Mouse (Mus musculus): ENCODE results near the gene Slc2a4. TPM values are rescaled to one million over a fixed set of nuclear protein-coding genes. Genes with fewer than 3 reads are reported as not detected.
"Not testable (repeated sequence)": the region's sequence is repeated elsewhere in the genome, so short reads cannot be mapped to it uniquely, and the experiment has no call there.

The Slc2a4 gene
- polyA plus RNA-seq, 1 experiment = 139 TPM

- DNase-seq (ENCODE audit: low read depth) = no peak
Observed at GRCm38 (mm10) chr11:69920266-69921031, 27.5 kb downstream of the Slc2a4 start.

GRCm38 (mm10) chr11:69919661-69920265, 28.2 kb downstream of the Slc2a4 start:
- DNase-seq (ENCODE audit: low read depth) = peak; percentile 69

GRCm38 (mm10) chr11:69919053-69919452, 28.9 kb downstream of the Slc2a4 start:
- no peak for DNase-seq (ENCODE audit: low read depth)

GRCm38 (mm10) chr11:69918118-69918517, 29.9 kb downstream of the Slc2a4 start:
- DNase-seq (ENCODE audit: low read depth) = no peak

GRCm38 (mm10) chr11:69917379-69917948, 30.5 kb downstream of the Slc2a4 start:
- no peak for DNase-seq (ENCODE audit: low read depth)

GRCm38 (mm10) chr11:69916652-69917378, 31.2 kb downstream of the Slc2a4 start:
- not testable (repeated sequence) for DNase-seq (ENCODE audit: low read depth)

GRCm38 (mm10) chr11:69915667-69916627, 32.0 kb downstream of the Slc2a4 start:
- DNase-seq (ENCODE audit: low read depth) = no peak

- no peak for DNase-seq (ENCODE audit: low read depth)
Observed at GRCm38 (mm10) chr11:69914917-69915430, 33.0 kb downstream of the Slc2a4 start.

- no peak for DNase-seq (ENCODE audit: low read depth)
Observed at GRCm38 (mm10) chr11:69914372-69914764, 33.6 kb downstream of the Slc2a4 start.

GRCm38 (mm10) chr11:69913554-69914371, 34.2 kb downstream of the Slc2a4 start, which contains the start of gene Gps2:
TSS of gene Gps2 (plus strand) at chr11:69913888.
- no peak for DNase-seq (ENCODE audit: low read depth)

- no peak for DNase-seq (ENCODE audit: low read depth)
Observed at GRCm38 (mm10) chr11:69912716-69913530, 35.1 kb downstream of the Slc2a4 start.

GRCm38 (mm10) chr11:69911701-69912100, 36.3 kb downstream of the Slc2a4 start:
- no peak for DNase-seq (ENCODE audit: low read depth)

GRCm38 (mm10) chr11:69910781-69911560, 37.0 kb downstream of the Slc2a4 start:
- DNase-seq (ENCODE audit: low read depth) = no peak

- no peak for DNase-seq (ENCODE audit: low read depth)
Observed at GRCm38 (mm10) chr11:69910177-69910576, 37.8 kb downstream of the Slc2a4 start.

- no peak for DNase-seq (ENCODE audit: low read depth)
Observed at GRCm38 (mm10) chr11:69909174-69909573, 38.8 kb downstream of the Slc2a4 start.

GRCm38 (mm10) chr11:69908645-69909044, 39.3 kb downstream of the Slc2a4 start:
- DNase-seq (ENCODE audit: low read depth) = no peak

GRCm38 (mm10) chr11:69904311-69904710, 43.7 kb downstream of the Slc2a4 start:
- DNase-seq (ENCODE audit: low read depth) = no peak

GRCm38 (mm10) chr11:69902972-69903371, 45.0 kb downstream of the Slc2a4 start:
- DNase-seq (ENCODE audit: low read depth) = no peak

Data from gonadal fat pad, adult 2 months (tissue).